ENCODE assay signal across 21 mouse cellular contexts in the genomic region with DNA sequence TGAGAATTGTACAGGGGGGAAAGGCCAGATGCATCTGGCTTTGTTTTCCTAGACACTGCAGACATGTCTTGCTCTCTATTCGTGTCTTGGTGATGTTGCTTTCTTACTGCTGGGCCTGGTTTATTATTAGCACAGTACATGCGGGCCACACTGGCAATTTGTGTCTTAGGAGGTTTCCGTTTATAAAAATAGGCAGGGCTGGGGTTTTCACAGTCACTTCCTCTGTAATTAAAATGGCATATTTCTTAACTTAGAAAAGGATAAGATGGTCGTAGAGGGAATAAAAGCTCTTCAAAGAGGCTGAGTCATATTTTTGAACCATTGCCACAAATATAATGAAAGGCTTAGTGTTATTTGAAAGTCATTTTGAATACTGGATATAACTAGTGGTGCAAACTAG. TPM values are rescaled to one million over a fixed set of nuclear protein-coding genes. Genes with fewer than 3 reads are reported as not detected.
DNase-seq lines count a peak whose midpoint lies in the region; ATAC-seq and TF ChIP-seq lines count a peak whose summit lies in the region.
"Had no signal": no experiment of that assay in that cellular context is flagged by ENCODE, and none has a peak within 500 bp of the region (broad histone marks: within the 10 kb centered on the region; RNA-seq: fewer than 3 reads in every experiment).

No protein-coding gene starts in this region.

- H3K4me1 ChIP-seq in heart, postnatal 0 days (ENCODE audit: control insufficient read depth, insufficient read depth), result no peaks in the 10 kb centered on the region
- no peaks in the 10 kb centered on the region for H3K4me1 ChIP-seq in lung, postnatal 0 days (ENCODE audit: insufficient read depth, low read depth, low read length)
- peaks cover 21% of the 10 kb centered on the region for H3K4me1 ChIP-seq in bone marrow macrophage, adult 2 months (ENCODE audit: control insufficient read depth, insufficient read depth, low read length)
- H3K4me1 ChIP-seq: heart, embryonic 10.5 days; hindbrain, embryonic 12.5 days; midbrain, embryonic 12.5 days had no signal

- no peak overlapping the region for H3K9ac ChIP-seq in heart, postnatal 0 days (replicated peaks; ENCODE audit: low read depth, low read length)
- no peak overlapping the region for H3K9ac ChIP-seq in lung, postnatal 0 days (replicated peaks; ENCODE audit: low read depth)
- H3K9ac ChIP-seq: hindbrain, embryonic 12.5 days; limb, embryonic 15.5 days; midbrain, embryonic 12.5 days had no signal

- no peak overlapping the region for H3K4me2 ChIP-seq in heart, postnatal 0 days (ENCODE audit: low read depth, low read length)
- no peak overlapping the region for H3K4me2 ChIP-seq in lung, postnatal 0 days (replicated peaks; ENCODE audit: low read depth, low read length)
- H3K4me2 ChIP-seq in myocyte (ENCODE audit: low read depth), result peak overlapping the region; percentile 30
- H3K4me2 ChIP-seq: hindbrain, embryonic 12.5 days; limb, embryonic 15.5 days; midbrain, embryonic 12.5 days had no signal

- no peak overlapping the region for H3K4me3 ChIP-seq in heart, postnatal 0 days (ENCODE audit: low read depth, low read length)
- no peak overlapping the region for H3K4me3 ChIP-seq in lung, postnatal 0 days (ENCODE audit: low read depth, low read length)
- H3K4me3 ChIP-seq in bone marrow macrophage, adult 2 months (ENCODE audit: insufficient read depth, low read length), result no peak overlapping the region
- no peak overlapping the region for H3K4me3 ChIP-seq in myocyte
- H3K4me3 ChIP-seq: heart, embryonic 10.5 days; hindbrain, embryonic 12.5 days; limb, embryonic 15.5 days; midbrain, embryonic 12.5 days had no signal

- no peak for TF ChIP-seq CTCF in heart, postnatal 0 days (IDR thresholded peaks at IDR 0.05; ENCODE audit: low read depth)
- no peak for TF ChIP-seq CTCF in lung, postnatal 0 days (IDR thresholded peaks at IDR 0.05)
- no peak for TF ChIP-seq CTCF in bone marrow macrophage, adult 2 months (IDR thresholded peaks at IDR 0.05; ENCODE audit: low read depth, low read length)

- H3K9me3 ChIP-seq in heart, postnatal 0 days (replicated peaks; ENCODE audit: control insufficient read depth, low read length), result peaks cover 8% of the 10 kb centered on the region; the same call in 1 of the 2 replicates
- no peaks in the 10 kb centered on the region; the same call in 1 of the 2 replicates for H3K9me3 ChIP-seq in lung, postnatal 0 days (ENCODE audit: low read length)
- H3K9me3 ChIP-seq: heart, embryonic 10.5 days; hindbrain, embryonic 12.5 days; limb, embryonic 15.5 days had no signal

- 25% methylated on average over 4 of the region's 4 CpGs for WGBS in heart, postnatal 0 days
- 18% methylated on average over 4 of the region's 4 CpGs for WGBS in lung, postnatal 0 days

- H3K27me3 ChIP-seq in heart, postnatal 0 days (ENCODE audit: control insufficient read depth, insufficient read depth, low read length), result no peaks in the 10 kb centered on the region
- H3K27me3 ChIP-seq in lung, postnatal 0 days (replicated peaks; ENCODE audit: insufficient read depth, low read length), result no peaks in the 10 kb centered on the region
- no peaks in the 10 kb centered on the region for H3K27me3 ChIP-seq in myocyte (ENCODE audit: control insufficient read depth, insufficient read depth, insufficient read length)
- H3K27me3 ChIP-seq: hindbrain, embryonic 12.5 days; limb, embryonic 15.5 days; midbrain, embryonic 12.5 days had no signal

- H3K27ac ChIP-seq in heart, postnatal 0 days (ENCODE audit: low read depth), result no peak overlapping the region
- no peak overlapping the region for H3K27ac ChIP-seq in lung, postnatal 0 days (ENCODE audit: low read length)
- peak overlapping the region; percentile 49 for H3K27ac ChIP-seq in bone marrow macrophage, adult 2 months (ENCODE audit: insufficient read depth, low read depth, low read length)
- H3K27ac ChIP-seq: heart, embryonic 10.5 days; hindbrain, embryonic 12.5 days; midbrain, embryonic 12.5 days had no signal

- peak; percentile 23 for DNase-seq in heart, postnatal 0 days (ENCODE audit: low spot score)
- no peak for DNase-seq in heart, postnatal 4 days
- DNase-seq in lung, postnatal 0 days (ENCODE audit: low spot score), result peak; percentile 28
- no peak for DNase-seq in lung, postnatal 4 days
- DNase-seq in thymus, postnatal 36 days, result no peak
- DNase-seq in lung, postnatal 14 days, result no peak
- DNase-seq: adrenal gland, postnatal 10 days; cerebellum, postnatal 25 days; gastrocnemius, postnatal 10 days; thymus, adult 2 months had no signal

- H3ac ChIP-seq in myocyte (ENCODE audit: control insufficient read depth, insufficient read length), result no peak overlapping the region

- no peaks in the 10 kb centered on the region for H3K79me2 ChIP-seq in myocyte (ENCODE audit: control insufficient read depth, insufficient read depth)

- no peaks in the 10 kb centered on the region for H3K36me3 ChIP-seq in heart, postnatal 0 days (replicated peaks; ENCODE audit: control insufficient read depth, insufficient read depth, low read length)
- no peaks in the 10 kb centered on the region for H3K36me3 ChIP-seq in lung, postnatal 0 days (ENCODE audit: insufficient read depth, low read length)
- no peaks in the 10 kb centered on the region for H3K36me3 ChIP-seq in myocyte (ENCODE audit: control insufficient read depth, insufficient read depth)
- H3K36me3 ChIP-seq: heart, embryonic 10.5 days; hindbrain, embryonic 12.5 days; limb, embryonic 15.5 days; midbrain, embryonic 12.5 days had no signal

- no peak for TF ChIP-seq EP300 in heart, postnatal 0 days (IDR thresholded peaks at IDR 0.05; ENCODE audit: low read depth)
- TF ChIP-seq EP300 in lung, postnatal 0 days (IDR thresholded peaks at IDR 0.05), result no peak

- no peak for ATAC-seq in heart, postnatal 0 days (ENCODE audit: insufficient read depth, low read depth)
- no peak for ATAC-seq in lung, postnatal 0 days
- ATAC-seq: CD4-positive, CD25-positive, alpha-beta regulatory T cell, adult 4 months; intestine, postnatal 0 days had no signal

- TF ChIP-seq POLR2A in bone marrow macrophage, adult 2 months (IDR thresholded peaks at IDR 0.05; ENCODE audit: borderline replicate concordance, low read depth, low read length), result no peak
- TF ChIP-seq POLR2A in myocyte (IDR thresholded peaks at IDR 0.05; ENCODE audit: insufficient read length, low read depth), result no peak

TF ChIP-seq in myocyte, 11 proteins besides CTCF, POLR2A, EP300 and RAD21:
- TF ChIP-seq CEBPB (IDR thresholded peaks at IDR 0.05; ENCODE audit: insufficient read depth, poor library complexity, severe bottlenecking) (no peak), E2F4 (IDR thresholded peaks at IDR 0.05; ENCODE audit: insufficient read depth) (no peak), POLR2AphosphoS2 (IDR thresholded peaks at IDR 0.05; ENCODE audit: insufficient read length, low read depth) (no peak), TCF12 (IDR thresholded peaks at IDR 0.05; ENCODE audit: insufficient read depth, poor library complexity, severe bottlenecking) (no peak), MYOD1 (IDR thresholded peaks at IDR 0.05; ENCODE audit: control insufficient read depth in 1 of 3, insufficient read length in 2 of 3, low read depth in 2 of 3) (no peak), MAX (IDR thresholded peaks at IDR 0.05; ENCODE audit: low read depth) (no peak), SRF (IDR thresholded peaks at IDR 0.05; ENCODE audit: control insufficient read depth, insufficient read length, low read depth) (no peak), USF1 (IDR thresholded peaks at IDR 0.05; ENCODE audit: low read depth) (no peak), REST (IDR thresholded peaks at IDR 0.05; ENCODE audit: insufficient read depth, insufficient read length) (no peak), MYOG (IDR thresholded peaks at IDR 0.05; ENCODE audit: control insufficient read depth in 1 of 3, insufficient read depth in 1 of 3, insufficient read length in 2 of 3, low read depth in 2 of 3) (no peak), TCF3 (IDR thresholded peaks at IDR 0.05; ENCODE audit: insufficient read length, low read depth) (no peak)

RNA-seq across cellular contexts. Expression of gene Gm21750, which starts 26.7 kb away (rescaled TPM):
- total RNA-seq in heart, postnatal 0 days (2014; rRNA removed; ENCODE audit: low replicate concordance), result not detected in 2 replicates
- polyA plus RNA-seq in heart, postnatal 0 days (2015; fragmentation: Nextera tagmentation; extraction: Ambion mirVana), result not detected in 2 replicates
- total RNA-seq in heart, postnatal 4 days (2021), result not detected
- polyA plus RNA-seq in lung, postnatal 0 days (2015; fragmentation: Nextera tagmentation; extraction: Ambion mirVana), result not detected in 2 replicates
- polyA plus RNA-seq in bone marrow macrophage, adult 2 months (2012; ENCODE audit: insufficient read depth, insufficient read length, missing spikeins), result not detected in 2 replicates
- not detected for polyA plus RNA-seq in myocyte (2012; fragmentation: generic; extraction: Trizol)
- total RNA-seq: adrenal gland, postnatal 10 days; gastrocnemius, postnatal 10 days; layer of hippocampus, adult 8-10 months had no signal
- polyA plus RNA-seq: CD4-positive, CD25-positive, alpha-beta regulatory T cell, adult 4 months; heart, embryonic 10.5 days; hindbrain, embryonic 12.5 days; intestine, postnatal 0 days; limb, embryonic 15.5 days; lung, embryonic 16.5 days; midbrain, embryonic 12.5 days; neural tube, embryonic 11.5 days; thymus, adult 2 months had no signal

Comparison
In these comparisons a context has a peak if more than half of its experiments do, and no peak if none do; other contexts are left out.
1. DNase-seq: peak in heart, postnatal 0 days (single experiment) and lung, postnatal 0 days (single experiment); none in heart, postnatal 4 days (single experiment), lung, postnatal 4 days (0 of 2), thymus, postnatal 36 days (0 of 2) and lung, postnatal 14 days (single experiment).